Mouse (Mus musculus): ENCODE results near the gene Prrc2a. TPM values are rescaled to one million over a fixed set of nuclear protein-coding genes. Genes with fewer than 3 reads are reported as not detected.

The Prrc2a gene
- polyA plus RNA-seq, 1 experiment = 277 TPM

DNA sequence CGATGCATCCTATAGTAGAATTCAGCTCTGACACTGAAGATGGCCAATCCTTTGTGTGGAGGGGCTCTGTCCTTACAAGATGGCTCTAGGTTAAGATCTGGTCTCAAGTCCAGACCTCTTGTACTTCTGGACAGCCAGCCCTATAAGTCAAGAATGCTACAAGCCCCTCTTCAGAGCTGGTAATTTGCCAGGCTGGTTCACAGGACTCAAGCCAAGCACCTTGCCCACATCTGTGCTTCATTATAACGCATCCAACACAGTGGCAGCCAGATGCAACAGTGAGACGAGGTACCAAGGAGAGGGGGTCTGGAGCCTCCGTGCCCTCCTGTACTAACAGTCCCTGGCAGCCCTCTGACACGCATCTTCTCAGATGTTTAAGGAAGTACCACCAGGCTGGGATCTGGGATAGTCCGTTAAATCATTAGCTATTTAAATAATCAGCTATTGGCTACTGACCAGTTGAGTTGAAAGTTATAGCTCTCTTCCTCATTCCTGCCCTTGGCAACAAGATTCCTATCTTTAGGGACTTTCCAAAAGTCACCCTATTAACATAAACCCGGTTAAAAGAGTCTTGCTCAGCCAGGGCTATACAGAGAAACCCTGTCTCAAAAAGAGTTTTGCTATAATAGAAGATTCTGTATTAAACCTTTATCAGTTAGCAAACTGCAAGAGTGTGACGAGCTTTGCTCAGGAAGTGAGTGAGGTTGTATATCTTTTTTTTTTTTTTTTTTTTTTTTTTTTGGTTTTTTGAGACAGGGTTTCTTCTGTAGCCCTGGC, 9.7 kb upstream of the Prrc2a start:
- no peak for TF ChIP-seq CTCF (IDR thresholded peaks at IDR 0.05; ENCODE audit: borderline replicate concordance, insufficient read depth, low read depth, low read length)
- TF ChIP-seq POLR2A (IDR thresholded peaks at IDR 0.05; ENCODE audit: borderline replicate concordance, insufficient read depth, low read length) = no peak
- WGBS = 62% methylated on average over 8 of the region's 8 CpGs
- H3K4me3 ChIP-seq (replicated peaks; ENCODE audit: insufficient read depth, low read depth, low read length) = no peak overlapping the region
- no peak overlapping the region for H3K27ac ChIP-seq (ENCODE audit: insufficient read depth, low read length)
- DNase-seq = no peak
- no peaks in the 10 kb centered on the region for H3K4me1 ChIP-seq (ENCODE audit: control insufficient read depth, insufficient read depth, low read length)
- no peaks in the 10 kb centered on the region for H3K27me3 ChIP-seq (ENCODE audit: control insufficient read depth, insufficient read depth, low read length)

DNA sequence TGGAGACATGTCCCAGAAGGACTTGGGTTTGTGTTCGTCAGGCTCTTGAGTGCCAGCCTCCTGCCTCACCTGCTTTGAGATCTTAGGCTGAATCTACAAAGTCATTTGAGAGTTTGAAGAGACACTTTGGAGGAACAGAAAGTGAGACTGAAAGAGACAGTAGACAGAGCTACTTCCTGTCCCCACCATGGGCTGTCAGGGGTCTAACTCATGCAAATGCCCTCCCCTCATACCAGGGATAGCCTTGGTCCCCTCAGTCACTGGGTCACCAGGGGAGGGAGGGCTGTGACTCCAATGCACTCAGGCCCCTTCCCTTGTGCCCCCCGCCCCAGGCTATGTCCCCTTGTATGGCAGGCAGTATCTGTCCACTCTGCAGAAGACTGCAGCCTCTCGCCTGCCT, 8.6 kb upstream of the Prrc2a start:
- no peak for DNase-seq
- Histone ChIP-seq H3K27me3 (ENCODE audit: control insufficient read depth, insufficient read depth, low read length) (no peaks in the 10 kb centered on the region), H3K4me3 (replicated peaks; ENCODE audit: insufficient read depth, low read depth, low read length) (no peak overlapping the region), H3K27ac (ENCODE audit: insufficient read depth, low read length) (no peak overlapping the region), H3K4me1 (ENCODE audit: control insufficient read depth, insufficient read depth, low read length) (no peaks in the 10 kb centered on the region)
- 83% methylated on average over 3 of the region's 3 CpGs for WGBS
- no peak for TF ChIP-seq POLR2A (IDR thresholded peaks at IDR 0.05; ENCODE audit: borderline replicate concordance, insufficient read depth, low read length)
- no peak for TF ChIP-seq CTCF (IDR thresholded peaks at IDR 0.05; ENCODE audit: borderline replicate concordance, insufficient read depth, low read depth, low read length)

DNA sequence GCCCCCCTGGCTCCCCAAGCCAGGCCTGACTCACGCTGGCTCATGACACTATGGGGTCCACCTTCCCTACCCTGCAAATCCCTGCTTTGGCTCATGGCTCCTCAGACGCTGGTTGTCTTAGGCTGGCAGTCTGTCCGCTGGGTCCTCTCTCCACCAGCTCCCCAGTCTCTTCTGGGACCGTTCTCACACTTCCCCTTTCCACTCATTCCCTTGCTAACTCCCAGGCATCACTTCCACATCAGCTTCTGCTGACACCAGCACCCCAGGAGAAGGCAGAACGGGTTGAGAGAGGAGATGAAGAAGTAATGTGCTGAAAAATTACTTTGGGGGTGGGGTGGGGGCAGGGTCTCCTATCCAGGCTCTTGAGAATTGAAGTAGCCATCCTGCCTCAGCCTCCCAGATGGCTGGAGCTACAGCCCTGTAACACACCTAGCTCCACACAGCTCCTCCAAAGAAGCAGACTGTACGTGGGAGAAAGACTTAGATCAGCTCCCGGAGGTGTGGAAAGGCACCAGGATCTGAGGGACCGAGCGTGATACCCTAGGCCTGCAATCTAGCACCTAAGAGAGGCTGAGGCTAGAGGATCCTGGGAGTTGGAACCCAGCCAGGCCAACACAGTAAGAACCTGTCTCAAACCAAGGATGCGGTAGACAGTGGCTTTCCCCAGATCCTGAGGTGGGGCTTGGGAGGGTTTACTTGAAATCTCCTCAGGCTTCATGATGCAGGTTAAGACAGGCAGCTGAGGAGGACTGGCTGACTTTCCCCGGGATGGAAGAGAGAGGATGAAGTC, 7.9 kb upstream of the Prrc2a start:
- no peak for TF ChIP-seq POLR2A (IDR thresholded peaks at IDR 0.05; ENCODE audit: borderline replicate concordance, insufficient read depth, low read length)
- no peak for TF ChIP-seq CTCF (IDR thresholded peaks at IDR 0.05; ENCODE audit: borderline replicate concordance, insufficient read depth, low read depth, low read length)

DNA sequence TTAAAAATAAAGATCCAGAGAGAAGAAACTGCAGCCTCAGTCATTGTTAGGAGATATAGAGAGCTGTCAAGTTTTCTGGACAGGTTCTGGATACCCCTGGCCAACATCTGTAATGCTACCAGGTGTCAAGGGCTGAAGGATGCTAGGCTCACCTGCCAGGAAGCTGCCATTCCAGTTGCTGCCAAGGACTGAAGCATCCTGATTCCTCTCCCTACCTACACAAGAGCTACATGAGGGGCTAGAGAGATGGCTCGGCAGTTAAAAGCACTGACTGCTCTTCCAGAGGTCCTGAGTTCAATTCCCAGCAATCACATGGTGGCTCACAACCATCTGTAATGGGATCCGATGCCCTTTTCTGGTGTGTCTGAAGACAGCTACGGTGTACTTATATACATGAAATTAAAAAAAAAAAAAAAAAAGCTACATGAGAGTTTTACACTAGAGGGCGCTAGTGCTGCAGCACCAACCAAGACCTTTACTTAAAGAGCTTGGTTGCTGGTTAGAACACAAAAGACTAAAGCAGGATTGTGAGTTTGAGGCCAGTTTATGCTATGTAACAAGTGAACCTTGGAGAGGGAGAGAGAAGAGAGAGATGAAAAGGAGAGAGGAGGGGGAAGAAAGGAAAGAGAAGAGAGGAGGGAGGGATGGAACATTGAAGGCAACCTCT, 4.0 kb upstream of the Prrc2a start:
- Histone ChIP-seq H3K4me3 (replicated peaks; ENCODE audit: insufficient read depth, low read depth, low read length) (no peak overlapping the region), H3K27ac (ENCODE audit: insufficient read depth, low read length) (no peak overlapping the region), H3K27me3 (ENCODE audit: control insufficient read depth, insufficient read depth, low read length) (no peaks in the 10 kb centered on the region), H3K4me1 (ENCODE audit: control insufficient read depth, insufficient read depth, low read length) (no peaks in the 10 kb centered on the region)
- WGBS = 11% methylated on average over 4 of the region's 4 CpGs
- DNase-seq = no peak
- TF ChIP-seq POLR2A (IDR thresholded peaks at IDR 0.05; ENCODE audit: borderline replicate concordance, insufficient read depth, low read length) (no peak), CTCF (IDR thresholded peaks at IDR 0.05; ENCODE audit: borderline replicate concordance, insufficient read depth, low read depth, low read length) (no peak)

More for the DNA sequence above, 7.9 kb upstream of the Prrc2a start:
- no peak for DNase-seq
- WGBS = 68% methylated on average over 11 of the region's 11 CpGs
- no peak overlapping the region for H3K27ac ChIP-seq (ENCODE audit: insufficient read depth, low read length)
- no peaks in the 10 kb centered on the region for H3K4me1 ChIP-seq (ENCODE audit: control insufficient read depth, insufficient read depth, low read length)
- no peak overlapping the region for H3K4me3 ChIP-seq (replicated peaks; ENCODE audit: insufficient read depth, low read depth, low read length)
- H3K27me3 ChIP-seq (ENCODE audit: control insufficient read depth, insufficient read depth, low read length) = no peaks in the 10 kb centered on the region

DNA sequence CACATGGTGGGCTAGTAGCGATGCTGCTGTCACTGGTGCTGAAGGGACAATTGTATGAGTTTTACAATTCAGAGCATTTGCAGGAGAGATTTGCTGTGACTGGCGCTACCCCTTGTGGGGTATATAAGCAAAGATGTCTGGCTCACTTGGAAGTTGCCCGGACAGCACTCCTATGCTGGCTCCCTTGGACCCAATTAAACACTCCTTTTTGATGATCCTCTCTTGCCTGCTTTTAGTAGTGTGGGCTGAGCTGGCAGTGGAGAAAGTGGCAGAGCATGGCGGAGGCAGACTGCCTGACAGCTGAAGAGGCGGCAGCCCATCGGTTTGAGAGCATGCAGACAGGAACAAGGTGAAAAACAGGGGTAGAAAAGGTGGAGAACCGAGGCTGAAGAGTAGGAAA, 3.1 kb upstream of the Prrc2a start:
- no peak for DNase-seq
- Histone ChIP-seq H3K27me3 (ENCODE audit: control insufficient read depth, insufficient read depth, low read length) (no peaks in the 10 kb centered on the region), H3K4me1 (ENCODE audit: control insufficient read depth, insufficient read depth, low read length) (no peaks in the 10 kb centered on the region), H3K4me3 (replicated peaks; ENCODE audit: insufficient read depth, low read depth, low read length) (no peak overlapping the region), H3K27ac (ENCODE audit: insufficient read depth, low read length) (no peak overlapping the region)
- TF ChIP-seq POLR2A (IDR thresholded peaks at IDR 0.05; ENCODE audit: borderline replicate concordance, insufficient read depth, low read length) = no peak
- TF ChIP-seq CTCF (IDR thresholded peaks at IDR 0.05; ENCODE audit: borderline replicate concordance, insufficient read depth, low read depth, low read length) = no peak
- whole genome bisulfite sequencing = 80% methylated on average over 7 of the region's 7 CpGs

DNA sequence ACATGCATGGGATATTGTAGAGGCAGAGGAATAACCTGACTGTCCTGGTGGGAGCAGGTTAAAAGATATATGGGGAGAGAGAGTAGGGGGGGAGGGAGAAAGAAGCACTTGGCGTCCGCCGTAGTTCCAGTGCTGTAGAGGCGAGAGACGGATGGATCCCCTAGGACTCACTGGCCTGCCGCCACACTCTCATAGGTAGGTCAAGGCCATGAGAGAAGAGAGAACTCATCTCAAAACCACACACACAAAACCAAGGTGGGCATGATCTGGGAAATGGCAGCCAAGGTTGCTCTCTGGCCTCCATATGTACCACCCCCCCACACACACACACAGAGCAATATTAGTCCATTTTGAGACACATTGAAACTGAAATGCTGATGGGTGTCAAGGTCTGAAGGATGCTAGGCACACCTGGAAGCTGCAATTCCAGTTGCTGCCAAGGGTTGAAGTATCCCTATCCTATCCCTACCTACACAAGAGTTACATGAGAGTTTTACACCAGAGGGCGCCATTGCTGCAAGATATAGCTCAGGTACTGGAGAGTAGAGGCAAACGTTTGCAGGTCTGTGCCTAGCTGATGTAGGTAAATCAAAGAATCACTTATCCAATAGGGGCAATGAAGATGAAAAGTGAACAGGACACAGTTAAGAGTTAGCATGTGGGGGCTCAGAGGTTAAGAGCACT, 1.8 kb upstream of the Prrc2a start:
- TF ChIP-seq CTCF (IDR thresholded peaks at IDR 0.05; ENCODE audit: borderline replicate concordance, insufficient read depth, low read depth, low read length) = peak; percentile 65
- TF ChIP-seq POLR2A (IDR thresholded peaks at IDR 0.05; ENCODE audit: borderline replicate concordance, insufficient read depth, low read length) = no peak
- DNase-seq = peak; percentile 63 to 75
- Histone ChIP-seq H3K4me3 (replicated peaks; ENCODE audit: insufficient read depth, low read depth, low read length) (no peak overlapping the region), H3K27me3 (ENCODE audit: control insufficient read depth, insufficient read depth, low read length) (no peaks in the 10 kb centered on the region), H3K27ac (ENCODE audit: insufficient read depth, low read length) (no peak overlapping the region), H3K4me1 (ENCODE audit: control insufficient read depth, insufficient read depth, low read length) (peaks cover 8% of the 10 kb centered on the region; the same call in 1 of the 2 replicates)
- 57% methylated on average over 8 of the region's 8 CpGs for WGBS

DNA sequence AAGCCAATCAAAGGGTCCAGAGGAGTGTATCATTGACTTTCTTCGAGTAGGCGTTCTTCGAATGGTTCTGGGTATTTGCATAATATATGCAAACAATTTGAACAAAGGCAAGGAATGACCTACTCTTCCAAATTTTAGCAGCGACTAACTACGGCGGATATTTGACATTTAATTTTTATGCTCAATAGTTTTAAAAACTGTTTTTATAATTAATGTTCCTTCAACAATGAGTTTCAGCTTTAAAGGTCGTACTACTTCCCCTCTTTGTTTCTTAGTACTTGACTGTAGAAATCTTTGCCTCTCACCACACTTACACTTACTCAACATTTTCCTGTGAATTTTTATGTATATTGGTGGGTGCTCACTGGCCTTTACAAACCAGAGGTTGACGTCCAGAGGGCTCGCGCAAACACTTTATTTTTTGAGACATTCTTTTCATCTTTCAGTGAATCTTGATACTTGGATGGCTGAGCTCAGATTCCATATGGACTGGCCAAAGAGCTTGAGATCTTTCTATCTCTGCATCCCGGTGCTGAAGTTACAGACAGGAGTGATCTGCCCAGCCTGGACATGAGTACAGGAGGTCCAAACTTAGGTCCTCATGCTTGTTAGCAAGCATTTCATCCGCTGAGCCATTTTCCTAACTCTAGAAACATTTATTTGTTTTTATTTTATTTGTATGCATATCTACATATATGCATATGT, 906 bp upstream of the Prrc2a start:
- no peak for DNase-seq
- WGBS = 17% methylated on average over 12 of the region's 12 CpGs
- no peak overlapping the region for H3K27ac ChIP-seq (ENCODE audit: insufficient read depth, low read length)
- peak overlapping the region; percentile 65 for H3K4me3 ChIP-seq (replicated peaks; ENCODE audit: insufficient read depth, low read depth, low read length)
- H3K4me1 ChIP-seq (ENCODE audit: control insufficient read depth, insufficient read depth, low read length) = peaks cover 13% of the 10 kb centered on the region; the same call in 1 of the 2 replicates
- H3K27me3 ChIP-seq (ENCODE audit: control insufficient read depth, insufficient read depth, low read length) = no peaks in the 10 kb centered on the region
- TF ChIP-seq CTCF (IDR thresholded peaks at IDR 0.05; ENCODE audit: borderline replicate concordance, insufficient read depth, low read depth, low read length) (no peak), POLR2A (IDR thresholded peaks at IDR 0.05; ENCODE audit: borderline replicate concordance, insufficient read depth, low read length) (no peak)
